Mouse (Mus musculus) spleen, adult 2 months (tissue): Measurements from ENCODE around the gene Tnp1.

Experiments
- CTCF ChIP-seq: fragments of 200-500 bp; IDR thresholded peaks from 2 replicates; pipeline ENCODE4 v1.5.1; 2011; ENCODE audit warnings: mild to moderate bottlenecking, inconsistent platforms; ENCODE audit not compliant: insufficient read depth, insufficient read length, insufficient replicate concordance; ENCODE audit errors: extremely low read depth
- POLR2A ChIP-seq: fragments of 200-500 bp; IDR thresholded peaks from 2 replicates; pipeline ENCODE4 v1.6.1; 2011; ENCODE audit warnings: low read depth, low read length, inconsistent platforms

- TF ChIP-seq CTCF: no peak
- TF ChIP-seq POLR2A: no peak
Observed at GRCm38 (mm10) chr1:72992944-72993464, 22.7 kb downstream of the Tnp1 start.
